Mouse (Mus musculus): ENCODE results near the gene Tmem151a. TPM values are rescaled to one million over a fixed set of nuclear protein-coding genes. Genes with fewer than 3 reads are reported as not detected.

Tmem151a gene
- total and polyA plus RNA-seq, 3 experiments = not detected

DNA sequence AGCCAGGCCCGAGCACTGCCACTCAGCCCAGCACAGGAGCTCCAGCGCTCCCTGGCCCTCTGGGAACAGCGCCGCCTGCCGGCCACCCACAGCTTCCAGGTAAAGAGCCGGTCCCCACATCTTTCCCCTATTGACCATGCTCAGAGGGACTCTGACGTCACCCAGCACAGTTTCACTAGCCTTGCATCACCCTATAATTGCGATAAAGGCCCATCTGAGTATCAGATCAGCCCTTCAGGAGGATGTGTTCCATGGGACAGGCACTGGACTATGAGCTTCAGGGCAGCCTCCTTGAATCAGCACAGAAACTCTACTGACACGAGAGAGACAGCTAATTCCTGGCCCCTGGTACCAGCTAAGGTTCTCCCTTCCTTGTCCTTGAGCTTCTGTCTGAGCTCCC, 31.4 kb downstream of the Tmem151a start:
- Histone ChIP-seq H3K4me3 (replicated peaks in 1 of 3; ENCODE audit: low read depth in 2 of 3, low read length in 2 of 3, poor library complexity in 1 of 3) (no peak overlapping the region), H3K27me3 (replicated peaks) (no peaks in the 10 kb centered on the region), H3K27ac (ENCODE audit: insufficient read depth, low read depth) (no peak overlapping the region), H3K79me2 (replicated peaks; ENCODE audit: control insufficient read depth, extremely low read depth, insufficient read depth, poor library complexity, severe bottlenecking) (no peaks in the 10 kb centered on the region), H3K4me2 (ENCODE audit: insufficient read depth, low read depth, poor library complexity, severe bottlenecking) (no peak overlapping the region), H3K4me1 (ENCODE audit: control insufficient read depth in 1 of 2, insufficient read depth in 2 of 2) (peaks cover 16 to 19% of the 10 kb centered on the region in 2 experiments), H3K36me3 (replicated peaks in 1 of 2; ENCODE audit: control insufficient read depth in 1 of 2, insufficient read depth in 1 of 2, low read length in 1 of 2) (peaks cover 8 to 58% of the 10 kb centered on the region in 2 experiments), H3K9ac (ENCODE audit: insufficient read depth, low read depth) (0 out of 2 replicates have a peak overlapping the region, but pooled peaks have one; percentile 5), H3K9me3 (replicated peaks; ENCODE audit: low read length) (no peaks in the 10 kb centered on the region)
- dilution Hi-C loops (cut with MboI; ENCODE audit: extremely low pct_ligation_motif_present, extremely low pct_unique_long_range_greater_than_20kb, low sequenced_read_pairs) = no loop called here
- in situ Hi-C loops (cut with MboI; ENCODE audit: low pct_ligation_motif_present, low pct_unique_long_range_greater_than_20kb, low sequenced_read_pairs) = no loop called here
- TF ChIP-seq SIN3A (IDR thresholded peaks at IDR 0.05; ENCODE audit: low read length) (no peak), JUN (IDR thresholded peaks at IDR 0.05; ENCODE audit: insufficient read depth, low read depth, low read length) (0 out of 2 replicates have a peak, but pooled peaks have one; percentile 14), NRF1 (IDR thresholded peaks at IDR 0.05; ENCODE audit: low read depth, low read length) (peak; percentile 66), SMC3 (IDR thresholded peaks at IDR 0.05; ENCODE audit: low read depth, low read length) (peak; percentile 47), USF2 (conservative IDR thresholded peaks at IDR 0.05; ENCODE audit: low read depth, low read length) (no peak), EP300 (IDR thresholded peaks at IDR 0.05; ENCODE audit: low read length) (no peak), IRF4 (IDR thresholded peaks at IDR 0.05; ENCODE audit: low read depth, low read length) (peak; percentile 9; the same call in 1 of the 2 replicates), ZC3H11A (IDR thresholded peaks at IDR 0.05; ENCODE audit: low read depth, low read length) (no peak), CTCF (conservative IDR thresholded peaks at IDR 0.05 in 1 of 2, IDR thresholded peaks at IDR 0.05 in 1 of 2; ENCODE audit: low read depth in 2 of 2, low read length in 2 of 2) (peak; percentile 79 to 89)
- DNase-seq (ENCODE audit: extremely low read depth) = peak; percentile 61

GRCm38 (mm10) chr19:5052853-5053252, 32.5 kb downstream of the Tmem151a start:
- no peak overlapping the region for H3K9ac ChIP-seq (ENCODE audit: insufficient read depth, low read depth)
- in situ Hi-C loops (cut with MboI; ENCODE audit: low pct_ligation_motif_present, low pct_unique_long_range_greater_than_20kb, low sequenced_read_pairs) (no loop called here), dilution Hi-C loops (cut with MboI; ENCODE audit: extremely low pct_ligation_motif_present, extremely low pct_unique_long_range_greater_than_20kb, low sequenced_read_pairs) (no loop called here)
- no peak overlapping the region for H3K27ac ChIP-seq (ENCODE audit: insufficient read depth, low read depth)
- no peak overlapping the region for H3K4me3 ChIP-seq (replicated peaks in 1 of 3; ENCODE audit: low read depth in 2 of 3, low read length in 2 of 3, poor library complexity in 1 of 3)
- peaks cover 12 to 19% of the 10 kb centered on the region in 2 experiments for H3K4me1 ChIP-seq (ENCODE audit: control insufficient read depth in 1 of 2, insufficient read depth in 2 of 2)
- TF ChIP-seq CHD1 (IDR thresholded peaks at IDR 0.05; ENCODE audit: low read depth, low read length) (no peak), POLR2AphosphoS2 (IDR thresholded peaks at IDR 0.05; ENCODE audit: low read depth, low read length) (no peak), RCOR1 (conservative IDR thresholded peaks at IDR 0.05; ENCODE audit: low read depth, low read length) (no peak), KAT2A (IDR thresholded peaks at IDR 0.05; ENCODE audit: insufficient replicate concordance, low read length) (no peak), EP300 (IDR thresholded peaks at IDR 0.05; ENCODE audit: low read length) (no peak), ZNF384 (IDR thresholded peaks at IDR 0.05; ENCODE audit: low read depth, low read length) (no peak), E2F4 (IDR thresholded peaks at IDR 0.05; ENCODE audit: insufficient replicate concordance, low read depth, low read length) (no peak), SMC3 (IDR thresholded peaks at IDR 0.05; ENCODE audit: low read depth, low read length) (no peak), IRF4 (IDR thresholded peaks at IDR 0.05; ENCODE audit: low read depth, low read length) (no peak), MEF2A (IDR thresholded peaks at IDR 0.05; ENCODE audit: borderline replicate concordance, low read depth, low read length) (no peak)
- H3K79me2 ChIP-seq (replicated peaks; ENCODE audit: control insufficient read depth, extremely low read depth, insufficient read depth, poor library complexity, severe bottlenecking) = no peaks in the 10 kb centered on the region
- no peak overlapping the region for H3K4me2 ChIP-seq (ENCODE audit: insufficient read depth, low read depth, poor library complexity, severe bottlenecking)
- H3K9me3 ChIP-seq (replicated peaks; ENCODE audit: low read length) = no peaks in the 10 kb centered on the region
- no peak for DNase-seq (ENCODE audit: extremely low read depth)
- H3K36me3 ChIP-seq (replicated peaks in 1 of 2; ENCODE audit: control insufficient read depth in 1 of 2, insufficient read depth in 1 of 2, low read length in 1 of 2) = peaks cover 17 to 67% of the 10 kb centered on the region in 2 experiments
- no peaks in the 10 kb centered on the region for H3K27me3 ChIP-seq (replicated peaks)
